Mouse (Mus musculus) heart, adult 2 months (tissue): ENCODE measurements at regions not wholly inside any gene's neighbourhood (a gene's known extent, or its start where the extent isn't known, plus 50 kb on each side); places are given as distances from the start of the nearest gene placed in this dataset.

Source experiments
- CTCF ChIP-seq: fragments of 200-600 bp; IDR thresholded peaks from 2 replicates; pipeline ENCODE4 v1.8.1; 2022; ENCODE audit warnings: antibody characterized with exemption, mild to moderate bottlenecking, moderate library complexity
- EP300 ChIP-seq: fragments of 200-500 bp; IDR thresholded peaks from 2 replicates; pipeline ENCODE4 v1.6.1; 2011; ENCODE audit warnings: low read depth, low read length, control low read depth; ENCODE audit not compliant: insufficient read depth
- POLR2A ChIP-seq: fragments of 200-500 bp; IDR thresholded peaks from 2 replicates; pipeline ENCODE4 v1.6.1; 2011; ENCODE audit warnings: mild to moderate bottlenecking, low read depth, low read length, control low read depth; ENCODE audit not compliant: insufficient read depth

- TF ChIP-seq POLR2A (no peak), EP300 (no peak), CTCF (no peak)
These were observed 81.0 kb upstream of the Lhx5 start for GRCm38 (mm10) chr5:120350461-120350860.
